Mouse (Mus musculus): ENCODE measurements around the gene Ifi203.
A peak's percentile ranks its signal among the peaks of the same experiment; 100 is the strongest.
"Not testable (repeated sequence)": the region's sequence is repeated elsewhere in the genome, so short reads cannot be mapped to it uniquely, and the experiment has no call there.

The Ifi203 gene

DNA sequence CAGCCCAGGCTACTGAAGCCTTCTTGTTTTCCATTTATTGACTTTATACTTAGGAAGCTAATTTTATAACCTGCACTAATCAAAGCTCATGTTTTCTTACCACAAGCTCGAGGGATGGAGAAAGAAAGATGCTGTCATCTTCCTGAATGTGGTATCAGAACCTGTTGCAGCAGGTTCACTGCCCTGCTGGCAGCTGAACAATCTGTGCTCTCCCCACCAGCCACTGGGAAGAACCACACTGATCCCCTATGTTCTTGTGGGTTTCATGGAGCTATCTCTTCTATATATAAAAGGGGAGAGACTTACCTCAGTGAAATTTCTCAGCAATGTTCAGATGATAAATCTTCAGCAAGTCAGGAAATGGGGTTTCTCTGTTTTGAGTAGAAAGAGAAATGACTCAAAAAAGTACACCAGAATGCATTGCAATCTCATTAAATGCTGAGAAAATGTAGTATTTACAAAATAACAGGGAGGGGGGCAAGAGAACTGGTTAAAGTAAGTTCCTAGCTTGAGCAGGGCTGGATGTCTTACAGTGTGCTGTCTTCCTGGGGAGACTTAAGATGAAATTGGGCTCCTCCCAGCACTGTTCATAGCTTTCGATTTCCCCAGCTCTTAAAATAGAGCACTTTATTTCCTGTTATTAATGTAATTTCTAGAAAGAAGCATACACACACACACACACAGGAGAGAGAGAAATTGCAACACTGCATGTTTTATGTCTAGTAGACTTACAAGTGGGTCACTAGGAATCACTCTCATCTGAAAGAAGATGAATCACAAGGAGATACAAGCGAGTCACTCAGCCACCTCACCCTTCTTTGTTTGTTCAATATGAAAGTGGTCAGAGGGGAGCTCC is at the start of gene Ifi203, which contains the start of gene Mndal:
Ifi203 (minus strand) TSS at position 749 of the 856 bp plus-strand sequence.
Mndal (minus strand) TSS at position 568 of the 856 bp plus-strand sequence.
- DNase-seq, result not testable (repeated sequence)

DNA sequence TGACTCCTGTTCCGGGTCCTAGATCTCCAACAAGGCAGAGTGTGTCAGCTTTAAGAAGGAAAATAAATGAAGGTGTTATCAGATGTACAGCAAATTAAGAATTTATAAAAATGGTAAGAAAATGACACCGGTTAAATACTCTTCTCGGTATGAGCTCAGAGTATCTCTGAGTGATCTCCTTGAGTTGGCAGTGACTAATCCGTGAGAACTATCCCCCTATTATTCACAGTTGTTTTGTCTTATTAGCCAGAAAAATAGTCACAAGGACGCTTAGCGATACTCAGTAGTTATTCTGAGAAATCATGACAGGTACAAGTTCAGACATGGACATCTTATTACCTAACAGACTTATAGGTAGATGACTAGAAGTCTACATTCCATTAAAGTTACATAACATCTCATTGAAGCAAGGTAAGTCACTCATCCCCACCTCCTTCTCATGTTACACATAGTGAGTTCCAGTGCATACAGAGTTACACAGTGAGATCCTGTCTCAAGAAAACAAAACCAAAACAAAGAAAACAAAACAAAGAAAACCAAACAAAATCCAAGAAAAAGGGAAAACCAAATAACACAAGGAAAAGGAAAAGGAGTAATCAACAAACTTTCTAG is 40.3 kb upstream of the Ifi203 start, which contains the start of gene Ifi202b:
Ifi202b (minus strand) TSS at position 51 of the 612 bp plus-strand sequence.
- not testable (repeated sequence) for DNase-seq

DNA sequence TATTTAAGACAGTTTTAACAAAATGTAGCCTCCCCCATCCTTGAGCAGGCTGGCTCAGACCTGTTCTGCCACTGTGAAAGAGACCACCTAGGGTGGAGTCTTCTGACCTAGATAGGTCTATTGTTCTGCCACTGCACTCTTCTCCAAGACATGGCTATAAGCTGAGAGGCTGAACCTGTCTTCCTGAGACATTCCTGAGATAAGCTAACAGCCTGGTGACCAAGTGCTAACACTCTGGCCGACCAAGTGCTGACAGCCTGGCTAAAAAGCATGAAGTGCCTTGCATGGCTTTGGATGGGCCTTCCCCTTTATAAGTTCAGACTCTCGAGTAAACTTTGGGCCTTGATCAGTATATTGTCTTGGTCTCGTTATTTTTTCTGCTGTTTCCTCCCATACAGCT is 38.6 kb upstream of the Ifi203 start:
- DNase-seq, result not testable (repeated sequence)

DNA sequence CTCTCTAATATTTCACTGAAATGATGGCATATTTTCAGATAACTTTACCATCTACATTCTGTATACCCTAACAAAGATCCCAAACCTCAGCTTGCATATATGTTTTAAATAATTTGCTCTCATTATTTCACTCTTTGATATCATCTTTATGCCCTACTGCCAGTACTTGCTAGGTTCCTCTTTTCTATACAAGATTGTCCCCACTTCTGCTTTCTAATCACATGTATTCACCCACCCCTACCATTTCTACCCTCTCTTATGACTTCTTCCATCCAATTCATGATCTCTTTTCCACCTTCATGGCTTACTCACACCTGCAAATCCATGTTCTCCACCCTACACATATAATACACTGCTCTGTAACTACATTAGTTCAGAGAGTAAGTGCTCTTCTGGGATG is 35.1 kb upstream of the Ifi203 start:
- no peak for DNase-seq

- DNase-seq, result no peak
Observed at GRCm38 (mm10) chr1:173973111-173973510, 30.6 kb upstream of the Ifi203 start.

DNA sequence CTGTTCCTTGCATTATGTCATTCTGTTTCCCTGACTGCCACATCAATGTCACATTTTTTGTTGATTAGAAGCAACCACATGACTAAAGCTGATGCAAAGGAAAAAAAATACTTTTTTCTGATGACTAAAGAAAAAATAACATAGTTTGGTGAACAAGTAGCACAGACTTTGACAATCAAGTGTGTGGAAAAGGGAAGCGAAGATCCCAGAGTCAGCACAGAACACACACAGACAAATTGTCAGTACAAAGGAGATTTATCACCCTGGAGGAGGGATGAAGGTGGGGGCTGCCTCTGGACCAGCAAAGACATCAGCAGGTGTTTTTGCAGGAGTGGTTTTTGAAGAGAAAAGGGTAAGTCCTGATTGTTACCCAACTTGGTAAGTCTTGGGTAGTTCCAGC is 19.0 kb upstream of the Ifi203 start:
- DNase-seq, result not testable (repeated sequence)

DNA sequence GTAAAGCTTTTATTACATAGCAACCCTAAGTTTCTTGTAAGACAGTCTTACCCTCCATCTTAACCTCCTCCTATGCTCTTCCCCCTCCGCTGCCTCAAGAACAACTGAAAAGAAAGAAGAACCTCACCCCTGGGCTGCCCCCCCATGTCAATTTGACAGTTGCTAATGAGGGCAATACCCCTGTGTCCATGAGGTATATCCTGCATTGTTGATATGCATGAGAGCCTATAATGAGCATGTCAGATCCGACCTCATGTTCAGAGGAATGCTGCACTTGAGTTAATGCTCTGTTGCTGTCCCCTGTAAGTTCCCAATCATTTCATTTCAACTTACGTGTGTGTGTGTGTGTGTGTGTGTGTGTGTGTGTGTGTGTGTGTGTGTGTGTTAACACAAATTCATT is 17.5 kb upstream of the Ifi203 start:
- DNase-seq, result not testable (repeated sequence)

GRCm38 (mm10) chr1:173955839-173956527 is 13.5 kb upstream of the Ifi203 start:
- not testable (repeated sequence) for DNase-seq

- DNase-seq, result no peak
Observed at GRCm38 (mm10) chr1:173955071-173955796, 12.8 kb upstream of the Ifi203 start.

- DNase-seq, result no peak
Observed at GRCm38 (mm10) chr1:173953563-173953962, 11.1 kb upstream of the Ifi203 start.

DNA sequence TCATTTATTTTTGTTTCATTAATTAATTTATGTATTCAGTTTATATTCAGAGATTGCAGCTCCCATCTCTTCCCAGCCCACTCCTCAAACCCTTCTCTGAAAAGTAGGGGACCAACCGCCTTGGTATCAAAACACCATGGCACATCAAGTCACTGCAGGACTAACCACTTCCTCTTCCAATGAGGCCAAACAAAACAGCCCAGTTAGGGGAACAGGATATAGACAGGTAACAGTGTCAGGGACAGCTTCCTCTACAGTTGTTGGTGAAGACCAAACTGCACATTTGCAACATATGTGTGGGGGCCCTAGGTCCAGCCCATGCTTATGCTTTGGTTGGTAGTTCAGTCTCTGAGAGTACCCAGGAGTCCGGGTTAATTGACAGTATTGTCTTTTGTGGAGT is 6.6 kb upstream of the Ifi203 start:
- DNase-seq, result peak; percentile 27

DNA sequence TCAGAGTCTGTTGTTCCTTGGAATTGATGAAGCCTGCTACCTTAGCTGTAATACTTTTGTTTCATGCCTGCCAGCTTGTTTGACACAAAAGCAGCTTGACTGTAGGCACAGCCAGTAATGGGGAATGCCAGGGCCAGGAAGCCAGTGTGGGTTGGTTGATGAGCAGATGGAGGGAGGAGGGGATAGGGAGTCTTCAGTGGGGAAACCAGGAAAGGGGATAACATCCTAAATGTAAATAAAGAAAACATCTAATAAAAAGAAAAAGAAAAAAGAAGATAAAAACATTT is 251 bp upstream of the Ifi203 start:
- peak; percentile 10 for DNase-seq

- not testable (repeated sequence) for DNase-seq
Observed at GRCm38 (mm10) chr1:173941522-173941921, 950 bp downstream of the Ifi203 start.

- not testable (repeated sequence) for DNase-seq
Observed at GRCm38 (mm10) chr1:173919279-173919678, 23.2 kb downstream of the Ifi203 start.

GRCm38 (mm10) chr1:173914559-173914958 is 27.9 kb downstream of the Ifi203 start:
- DNase-seq, result no peak

DNA sequence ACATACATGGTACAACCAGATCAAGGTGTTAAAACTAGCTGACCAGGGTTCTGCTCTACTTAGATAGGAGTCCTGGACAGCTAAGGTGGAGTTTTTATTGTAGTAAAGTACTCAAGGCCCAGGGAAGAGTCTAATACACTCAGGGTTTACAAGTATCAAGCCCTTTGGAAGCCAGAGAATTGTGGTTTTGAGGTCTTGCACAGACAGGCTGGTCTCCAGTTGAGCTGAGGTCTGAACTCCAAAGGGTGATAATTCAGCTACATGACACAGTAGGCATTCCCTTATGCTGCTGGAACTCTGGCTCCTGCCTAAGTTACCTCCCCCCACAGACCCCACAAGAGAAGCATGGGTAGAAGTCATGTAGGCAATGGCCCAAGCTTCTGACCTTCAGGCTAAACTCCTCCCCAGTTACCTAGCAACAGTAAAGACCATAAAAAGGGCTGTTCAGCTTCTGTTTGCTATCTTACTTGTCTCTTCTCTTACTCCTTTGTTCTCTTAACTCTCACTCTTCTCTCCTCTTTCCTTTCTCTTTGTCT is 29.1 kb downstream of the Ifi203 start:
- DNase-seq, result not testable (repeated sequence)

DNA sequence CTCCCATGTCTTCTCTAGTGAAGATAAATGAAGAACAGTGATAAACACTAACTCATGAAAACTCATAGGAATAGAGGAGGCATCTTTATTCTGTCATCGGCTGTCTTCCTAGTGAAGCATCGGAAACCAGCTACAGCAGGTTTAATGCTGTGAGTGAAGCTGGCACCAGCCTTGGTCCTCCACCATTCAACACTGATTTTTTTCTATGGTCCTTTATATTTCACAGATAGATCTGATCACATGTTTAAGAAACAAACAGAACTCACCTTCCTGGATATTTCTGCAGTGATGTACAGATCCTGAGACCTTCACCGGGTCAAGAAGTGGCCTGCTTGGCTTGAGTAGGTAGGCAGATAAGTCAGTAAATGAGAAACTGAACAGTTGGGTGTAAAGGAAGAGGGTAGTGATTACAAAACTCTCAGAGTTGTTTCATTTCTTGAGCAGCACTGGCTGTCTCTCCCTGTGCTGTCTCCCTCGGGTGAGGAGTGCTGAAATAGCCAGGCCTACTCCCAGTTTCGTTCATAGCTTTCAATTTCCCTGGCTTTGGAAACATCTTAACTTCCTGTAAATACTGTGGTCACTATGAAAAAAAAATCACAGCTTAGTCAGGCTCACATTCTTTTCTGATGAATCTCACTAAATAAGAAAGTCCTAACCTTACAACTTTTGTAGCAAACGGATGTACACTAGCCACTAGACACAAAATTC is 29.8 kb downstream of the Ifi203 start, which contains the start of gene Ifi211:
Ifi211 (minus strand) TSS at position 499 of the 708 bp plus-strand sequence.
- not testable (repeated sequence) for DNase-seq

GRCm38 (mm10) chr1:173911808-173912464 is 30.5 kb downstream of the Ifi203 start:
- no peak for DNase-seq

DNA sequence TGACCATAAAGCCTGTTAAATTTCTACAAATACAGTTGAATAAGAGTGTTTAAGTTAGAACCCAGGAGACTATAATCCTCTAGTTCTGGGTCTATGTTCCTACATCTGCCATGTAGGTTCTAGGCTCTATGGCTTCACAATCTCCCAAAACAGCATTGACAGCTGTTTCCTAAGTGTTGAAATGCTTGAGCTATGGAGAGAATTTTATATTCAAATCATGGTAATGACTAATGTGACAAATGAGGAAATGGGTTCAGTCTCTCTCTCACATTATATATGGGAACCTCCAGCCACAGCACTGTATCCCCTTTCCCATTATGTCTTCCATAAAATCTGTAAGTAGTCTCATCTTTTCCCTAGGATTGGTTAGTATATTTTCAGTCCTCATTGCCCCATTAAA is 34.1 kb downstream of the Ifi203 start:
- DNase-seq, result not testable (repeated sequence)

GRCm38 (mm10) chr1:173905885-173906284 is 36.6 kb downstream of the Ifi203 start:
- DNase-seq, result not testable (repeated sequence)

GRCm38 (mm10) chr1:173889741-173890140 is 52.7 kb downstream of the Ifi203 start:
- not testable (repeated sequence) for DNase-seq
